17 mouse cellular contexts compared by ENCODE assay signal in the genomic region with DNA sequence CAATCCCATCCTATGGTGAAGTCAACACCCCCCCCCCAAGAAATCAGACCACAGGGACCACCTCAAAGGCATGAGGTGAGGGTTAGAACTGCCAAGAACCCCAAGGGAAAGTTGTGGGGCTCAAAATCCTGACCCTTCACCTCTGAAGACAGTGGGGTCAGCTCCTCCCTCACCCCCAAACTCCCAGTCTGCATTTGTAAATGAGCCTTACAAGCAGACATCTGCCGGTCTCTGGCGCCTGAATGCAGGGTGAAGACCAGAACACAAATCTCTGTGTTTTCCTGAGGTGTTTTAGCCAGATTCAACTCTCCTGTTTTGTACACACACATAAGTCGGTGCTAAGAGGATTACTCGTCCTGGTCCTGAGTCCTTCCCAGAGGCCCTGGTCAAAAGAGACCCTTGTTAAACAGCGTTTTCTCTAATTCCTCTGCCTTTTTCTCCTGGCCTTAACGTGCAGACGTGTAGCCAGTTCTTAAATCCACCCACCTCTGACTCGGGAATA.
A peak's percentile ranks its signal among the peaks of the same experiment; 100 is the strongest.
DNase-seq lines count a peak whose midpoint lies in the region; ATAC-seq and TF ChIP-seq lines count a peak whose summit lies in the region.
"Had no signal": no experiment of that assay in that cellular context is flagged by ENCODE, and none has a peak within 500 bp of the region (broad histone marks: within the 10 kb centered on the region; RNA-seq: fewer than 3 reads in every experiment).

No protein-coding gene starts in this region.

- peaks cover 80% of the 10 kb centered on the region for H3K27me3 ChIP-seq in hindbrain, embryonic 10.5 days (ENCODE audit: insufficient read depth, poor library complexity, severe bottlenecking)
- 0 out of 2 replicates have a peak, but pooled peaks cover 4% of the 10 kb centered on the region for H3K27me3 ChIP-seq in hindbrain, embryonic 16.5 days (replicated peaks; ENCODE audit: control insufficient read depth, insufficient read depth, low read length)
- peaks cover 4% of the 10 kb centered on the region; the same call in 1 of the 2 replicates for H3K27me3 ChIP-seq in embryonic facial prominence, embryonic 13.5 days
- H3K27me3 ChIP-seq in limb, embryonic 12.5 days = no peaks in the 10 kb centered on the region
- no peaks in the 10 kb centered on the region; the same call in 1 of the 2 replicates for H3K27me3 ChIP-seq in neural tube, embryonic 15.5 days (replicated peaks)
- H3K27me3 ChIP-seq: stomach, embryonic 15.5 days had no signal

- WGBS in hindbrain, embryonic 10.5 days = 1% methylated on average over 8 of the region's 8 CpGs
- WGBS in hindbrain, embryonic 16.5 days = 14% methylated on average over 8 of the region's 8 CpGs
- WGBS in embryonic facial prominence, embryonic 13.5 days = 12% methylated on average over 8 of the region's 8 CpGs
- 12% methylated on average over 8 of the region's 8 CpGs for WGBS in limb, embryonic 12.5 days
- 12% methylated on average over 8 of the region's 8 CpGs for WGBS in neural tube, embryonic 15.5 days

- intact Hi-C loops in gastrocnemius, adult 2 months (cut with DNase I) = no loop called here

- H3K4me3 ChIP-seq in hindbrain, embryonic 10.5 days = peak overlapping the region; percentile 28
- no peak overlapping the region for H3K4me3 ChIP-seq in hindbrain, embryonic 16.5 days (ENCODE audit: low read length)
- no peak overlapping the region for H3K4me3 ChIP-seq in embryonic facial prominence, embryonic 13.5 days
- H3K4me3 ChIP-seq in limb, embryonic 12.5 days (replicated peaks) = no peak overlapping the region
- no peak overlapping the region for H3K4me3 ChIP-seq in neural tube, embryonic 15.5 days (replicated peaks)
- H3K4me3 ChIP-seq in gastrocnemius, adult 2 months = no peak overlapping the region
- H3K4me3 ChIP-seq: erythroblast, embryonic 14.5 days; stomach, embryonic 15.5 days had no signal

- H3K4me1 ChIP-seq in hindbrain, embryonic 10.5 days (replicated peaks) = peaks cover 33% of the 10 kb centered on the region
- H3K4me1 ChIP-seq in hindbrain, embryonic 16.5 days (ENCODE audit: control insufficient read depth, insufficient read depth, low read depth, low read length) = peaks cover 4% of the 10 kb centered on the region
- peaks cover 23% of the 10 kb centered on the region for H3K4me1 ChIP-seq in embryonic facial prominence, embryonic 13.5 days
- peaks cover 20% of the 10 kb centered on the region for H3K4me1 ChIP-seq in limb, embryonic 12.5 days (replicated peaks)
- H3K4me1 ChIP-seq in neural tube, embryonic 15.5 days = peaks cover 11% of the 10 kb centered on the region

- no peak for ATAC-seq in hindbrain, embryonic 16.5 days
- no peak for ATAC-seq in embryonic facial prominence, embryonic 13.5 days (ENCODE audit: insufficient number of reproducible peaks, insufficient read depth, low FRiP score, low TSS enrichment, low read depth)
- ATAC-seq in limb, embryonic 12.5 days (ENCODE audit: insufficient number of reproducible peaks, insufficient read depth, low FRiP score, low TSS enrichment, low read depth) = no peak
- ATAC-seq in neural tube, embryonic 15.5 days (ENCODE audit: low FRiP score) = no peak

- H3K4me2 ChIP-seq in hindbrain, embryonic 16.5 days (ENCODE audit: low read length) = no peak overlapping the region
- 0 out of 2 replicates have a peak overlapping the region, but pooled peaks have one; percentile 18 for H3K4me2 ChIP-seq in embryonic facial prominence, embryonic 13.5 days
- H3K4me2 ChIP-seq in limb, embryonic 12.5 days = 0 out of 2 replicates have a peak overlapping the region, but pooled peaks have one; percentile 2
- H3K4me2 ChIP-seq in neural tube, embryonic 15.5 days = peak overlapping the region; percentile 29
- H3K4me2 ChIP-seq: stomach, embryonic 15.5 days had no signal

- no peak overlapping the region for H3K9ac ChIP-seq in hindbrain, embryonic 16.5 days (ENCODE audit: low read depth, low read length)
- H3K9ac ChIP-seq in embryonic facial prominence, embryonic 13.5 days = no peak overlapping the region
- no peak overlapping the region for H3K9ac ChIP-seq in limb, embryonic 12.5 days (replicated peaks)
- no peak overlapping the region for H3K9ac ChIP-seq in neural tube, embryonic 15.5 days (replicated peaks)
- H3K9ac ChIP-seq: liver, embryonic 14.5 days; stomach, embryonic 15.5 days had no signal

- H3K36me3 ChIP-seq in hindbrain, embryonic 10.5 days = no peaks in the 10 kb centered on the region
- no peaks in the 10 kb centered on the region for H3K36me3 ChIP-seq in hindbrain, embryonic 16.5 days (ENCODE audit: control insufficient read depth, insufficient read depth, low read length)
- no peaks in the 10 kb centered on the region for H3K36me3 ChIP-seq in embryonic facial prominence, embryonic 13.5 days
- no peaks in the 10 kb centered on the region for H3K36me3 ChIP-seq in limb, embryonic 12.5 days
- no peaks in the 10 kb centered on the region for H3K36me3 ChIP-seq in neural tube, embryonic 15.5 days
- H3K36me3 ChIP-seq: stomach, embryonic 15.5 days had no signal

- TF ChIP-seq CTCF in gastrocnemius, adult 2 months (IDR thresholded peaks at IDR 0.05) = no peak

- peaks cover 10% of the 10 kb centered on the region for H3K9me3 ChIP-seq in hindbrain, embryonic 10.5 days
- H3K9me3 ChIP-seq in hindbrain, embryonic 16.5 days (ENCODE audit: control insufficient read depth, low read length) = no peaks in the 10 kb centered on the region
- peaks cover 2% of the 10 kb centered on the region; the same call in 1 of the 2 replicates for H3K9me3 ChIP-seq in embryonic facial prominence, embryonic 13.5 days
- peaks cover 6% of the 10 kb centered on the region; the same call in 1 of the 2 replicates for H3K9me3 ChIP-seq in limb, embryonic 12.5 days
- H3K9me3 ChIP-seq in neural tube, embryonic 15.5 days (replicated peaks) = no peaks in the 10 kb centered on the region
- H3K9me3 ChIP-seq: stomach, embryonic 15.5 days had no signal

- no peak for DNase-seq in hindbrain, embryonic 10.5 days (ENCODE audit: low spot score)
- no peak for DNase-seq in gastrocnemius, adult 2 months
- DNase-seq in thymus, postnatal 0 days (ENCODE audit: low spot score) = no peak
- no peak for DNase-seq in spleen, postnatal 36 days (ENCODE audit: low spot score in 2 of 2)
- DNase-seq: B cell, adult 2 months; cerebellum, adult 8-10 months; heart, postnatal 4 days; right cerebral cortex, postnatal 25 days had no signal

- peak overlapping the region; percentile 62 for H3K27ac ChIP-seq in hindbrain, embryonic 10.5 days
- H3K27ac ChIP-seq in hindbrain, embryonic 16.5 days (ENCODE audit: low read depth, low read length) = no peak overlapping the region
- H3K27ac ChIP-seq in embryonic facial prominence, embryonic 13.5 days = no peak overlapping the region
- H3K27ac ChIP-seq in limb, embryonic 12.5 days = 0 out of 2 replicates have a peak overlapping the region, but pooled peaks have one; percentile 12
- H3K27ac ChIP-seq in neural tube, embryonic 15.5 days (replicated peaks) = no peak overlapping the region
- no peak overlapping the region for H3K27ac ChIP-seq in gastrocnemius, adult 2 months
- H3K27ac ChIP-seq: kidney, postnatal 0 days; liver, embryonic 14.5 days; macrophage; stomach, embryonic 15.5 days had no signal

Comparison
In these comparisons a context has a peak if more than half of its experiments do, and no peak if none do; other contexts are left out.
1. H3K27ac ChIP-seq: peak in hindbrain, embryonic 10.5 days (single experiment) and limb, embryonic 12.5 days (single experiment); none in hindbrain, embryonic 16.5 days (single experiment), embryonic facial prominence, embryonic 13.5 days (single experiment), neural tube, embryonic 15.5 days (single experiment) and gastrocnemius, adult 2 months (single experiment).